ENCODE assay signal across 12 mouse cellular contexts in the genomic region with DNA sequence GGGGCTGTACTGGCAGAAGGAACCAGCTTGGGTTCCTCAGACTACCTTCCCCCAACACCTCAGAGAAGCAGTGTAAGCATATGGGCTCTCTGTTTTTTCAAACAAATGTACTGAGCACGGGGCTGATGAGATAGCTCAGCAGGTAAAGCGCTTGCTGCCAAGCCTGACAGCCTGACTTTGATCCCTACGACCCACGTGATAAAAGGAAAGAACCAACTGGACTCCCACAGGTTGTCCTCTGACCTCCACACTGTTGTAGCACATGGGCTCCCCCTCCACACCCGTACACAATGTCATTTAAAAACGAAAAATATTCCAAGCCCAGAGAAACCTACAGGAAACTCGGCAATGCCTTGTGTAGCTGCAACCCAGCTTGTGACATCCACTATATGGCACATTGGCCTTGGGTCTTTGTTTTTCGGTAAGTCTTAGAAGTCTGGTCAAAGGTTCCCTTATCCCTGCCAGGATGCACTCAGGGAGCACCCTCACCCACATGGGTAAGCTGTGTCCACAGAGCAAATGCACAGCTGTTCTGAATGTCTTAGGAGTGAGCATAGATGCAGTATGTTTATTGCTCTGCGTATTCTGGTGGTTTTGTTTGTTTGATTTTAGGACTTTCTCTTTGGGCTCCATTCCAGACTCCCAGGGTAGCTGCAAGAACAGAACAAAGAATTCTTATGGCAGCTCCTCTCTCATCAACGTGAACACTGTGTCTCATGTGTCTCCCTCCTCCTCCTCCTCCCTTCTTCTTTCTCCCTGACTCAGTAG. TPM values are rescaled to one million over a fixed set of nuclear protein-coding genes. Genes with fewer than 3 reads are reported as not detected.
DNase-seq lines count a peak whose midpoint lies in the region; ATAC-seq and TF ChIP-seq lines count a peak whose summit lies in the region.
"Had no signal": no experiment of that assay in that cellular context is flagged by ENCODE, and none has a peak within 500 bp of the region (broad histone marks: within the 10 kb centered on the region; RNA-seq: fewer than 3 reads in every experiment).

No protein-coding gene starts in this region.

- H3K4me3 ChIP-seq in kidney, embryonic 14.5 days (ENCODE audit: low read length): no peak overlapping the region
- no peak overlapping the region for H3K4me3 ChIP-seq in stomach, embryonic 15.5 days (replicated peaks)
- no peak overlapping the region for H3K4me3 ChIP-seq in stomach, postnatal 0 days (ENCODE audit: low read depth, low read length)
- H3K4me3 ChIP-seq in kidney, adult 2 months (ENCODE audit: insufficient read depth, low read depth, low read length): no peak overlapping the region
- H3K4me3 ChIP-seq: forebrain, embryonic 15.5 days; heart, embryonic 15.5 days had no signal

- no peaks in the 10 kb centered on the region for H3K36me3 ChIP-seq in kidney, embryonic 14.5 days (ENCODE audit: control insufficient read depth, insufficient read depth, low read length)
- H3K36me3 ChIP-seq in stomach, embryonic 15.5 days: no peaks in the 10 kb centered on the region; the same call in 1 of the 2 replicates
- H3K36me3 ChIP-seq in stomach, postnatal 0 days (ENCODE audit: control insufficient read depth, insufficient read depth, low read length): no peaks in the 10 kb centered on the region; the same call in 1 of the 2 replicates
- H3K36me3 ChIP-seq in kidney, adult 2 months (ENCODE audit: control insufficient read depth, insufficient read depth, low read length): no peaks in the 10 kb centered on the region
- H3K36me3 ChIP-seq: forebrain, embryonic 15.5 days; heart, embryonic 15.5 days had no signal

- 36% methylated on average over 10 of the region's 10 CpGs for WGBS in kidney, embryonic 14.5 days
- WGBS in stomach, embryonic 15.5 days: 40% methylated on average over 10 of the region's 10 CpGs
- 39% methylated on average over 10 of the region's 10 CpGs for WGBS in stomach, postnatal 0 days
- 36% methylated on average over 10 of the region's 10 CpGs for WGBS in kidney, adult 2 months

- DNase-seq in kidney, adult 18-20 months: peak; percentile 72
- no peak for DNase-seq in stomach, postnatal 0 days (ENCODE audit: low spot score)
- peak; percentile 86 for DNase-seq in kidney, adult 2 months
- peak; percentile 67 for DNase-seq in yolk sac, embryonic 10.5 days (ENCODE audit: low spot score)
- DNase-seq in embryo, embryonic 11 days: no peak
- DNase-seq in embryo, embryonic 10 days (ENCODE audit: low spot score): no peak
- DNase-seq: thymus, postnatal 25 days had no signal

- no peak for TF ChIP-seq POLR2A in kidney, adult 2 months (IDR thresholded peaks at IDR 0.05; ENCODE audit: low read depth, low read length)

- H3K27me3 ChIP-seq in kidney, embryonic 14.5 days (ENCODE audit: control insufficient read depth, insufficient read depth, low read length): no peaks in the 10 kb centered on the region
- no peaks in the 10 kb centered on the region for H3K27me3 ChIP-seq in stomach, embryonic 15.5 days (replicated peaks)
- no peaks in the 10 kb centered on the region for H3K27me3 ChIP-seq in stomach, postnatal 0 days (ENCODE audit: control insufficient read depth, insufficient read depth, low read length)
- H3K27me3 ChIP-seq in kidney, adult 2 months (replicated peaks; ENCODE audit: control insufficient read depth, insufficient read depth, low read length): no peaks in the 10 kb centered on the region
- H3K27me3 ChIP-seq: forebrain, embryonic 15.5 days; heart, embryonic 15.5 days had no signal

- H3K4me1 ChIP-seq in kidney, embryonic 14.5 days (ENCODE audit: control insufficient read depth, insufficient read depth, low read length): peaks cover 32% of the 10 kb centered on the region
- peaks cover 51% of the 10 kb centered on the region for H3K4me1 ChIP-seq in stomach, embryonic 15.5 days
- H3K4me1 ChIP-seq in stomach, postnatal 0 days (replicated peaks; ENCODE audit: control insufficient read depth, insufficient read depth): peaks cover 4% of the 10 kb centered on the region
- peaks cover 55% of the 10 kb centered on the region for H3K4me1 ChIP-seq in kidney, adult 2 months (ENCODE audit: control insufficient read depth, insufficient read depth, low read length)

- H3K27ac ChIP-seq in kidney, embryonic 14.5 days (ENCODE audit: low read depth, low read length): no peak overlapping the region
- peak overlapping the region; percentile 40; the same call in 1 of the 2 replicates for H3K27ac ChIP-seq in stomach, embryonic 15.5 days
- H3K27ac ChIP-seq in stomach, postnatal 0 days (replicated peaks): no peak overlapping the region
- peak overlapping the region; percentile 10; the same call in 1 of the 2 replicates for H3K27ac ChIP-seq in kidney, adult 2 months (ENCODE audit: insufficient read depth, low read depth, low read length)
- H3K27ac ChIP-seq: forebrain, embryonic 15.5 days; macrophage had no signal

- H3K9me3 ChIP-seq in kidney, embryonic 14.5 days (ENCODE audit: control insufficient read depth, low read length): no peaks in the 10 kb centered on the region
- no peaks in the 10 kb centered on the region for H3K9me3 ChIP-seq in stomach, embryonic 15.5 days
- no peaks in the 10 kb centered on the region for H3K9me3 ChIP-seq in stomach, postnatal 0 days (ENCODE audit: control insufficient read depth, low read length)
- H3K9me3 ChIP-seq: forebrain, embryonic 15.5 days; heart, embryonic 15.5 days had no signal

- TF ChIP-seq CTCF in stomach, postnatal 0 days (IDR thresholded peaks at IDR 0.05; ENCODE audit: low read depth): no peak
- TF ChIP-seq CTCF in kidney, adult 2 months (conservative IDR thresholded peaks at IDR 0.05; ENCODE audit: insufficient read depth, insufficient read length, low read depth, low read length): no peak

- ATAC-seq in kidney, embryonic 14.5 days (ENCODE audit: low FRiP score, low TSS enrichment): no peak
- no peak for ATAC-seq in stomach, embryonic 15.5 days (ENCODE audit: insufficient read depth, low FRiP score, low read depth)
- ATAC-seq in stomach, postnatal 0 days (ENCODE audit: low FRiP score, low TSS enrichment): no peak
- ATAC-seq: forebrain, embryonic 15.5 days had no signal

- no peak overlapping the region for H3K9ac ChIP-seq in kidney, embryonic 14.5 days (ENCODE audit: low read depth, low read length)
- no peak overlapping the region for H3K9ac ChIP-seq in stomach, embryonic 15.5 days
- no peak overlapping the region for H3K9ac ChIP-seq in stomach, postnatal 0 days (ENCODE audit: low read length)
- H3K9ac ChIP-seq: forebrain, embryonic 15.5 days; heart, embryonic 15.5 days had no signal

- TF ChIP-seq EP300 in stomach, postnatal 0 days (optimal IDR thresholded peaks at IDR 0.05): no peak

- H3K4me2 ChIP-seq in kidney, embryonic 14.5 days (replicated peaks; ENCODE audit: low read depth, low read length): no peak overlapping the region
- H3K4me2 ChIP-seq in stomach, embryonic 15.5 days: no peak overlapping the region
- H3K4me2 ChIP-seq in stomach, postnatal 0 days (replicated peaks; ENCODE audit: low read depth): no peak overlapping the region
- H3K4me2 ChIP-seq: forebrain, embryonic 15.5 days; heart, embryonic 15.5 days had no signal

RNA-seq across cellular contexts. Expression of a gene that starts 22.4 kb away (rescaled TPM):
- polyA plus RNA-seq in kidney, embryonic 14.5 days (2014; fragmentation: Nextera tagmentation; extraction: Ambion mirVana): 6.7 and 9.2 TPM in 2 replicates
- polyA plus RNA-seq in stomach, embryonic 15.5 days (2015; fragmentation: Nextera tagmentation; extraction: Ambion mirVana): 10.5 TPM in 2 replicates
- polyA plus RNA-seq in stomach, postnatal 0 days (2015; fragmentation: Nextera tagmentation; extraction: Ambion mirVana): 2.9 and 3.0 TPM in 2 replicates
- 11.6 and 15.4 TPM in 2 replicates for polyA plus RNA-seq in kidney, adult 2 months (2012; rRNA removed)

Comparison
In these comparisons a context has a peak if more than half of its experiments do, and no peak if none do; other contexts are left out.
1. H3K27ac ChIP-seq: peak in stomach, embryonic 15.5 days (single experiment) and kidney, adult 2 months (single experiment); none in kidney, embryonic 14.5 days (single experiment) and stomach, postnatal 0 days (single experiment).
2. DNase-seq: peak in kidney, adult 18-20 months (single experiment), kidney, adult 2 months (single experiment) and yolk sac, embryonic 10.5 days (single experiment); none in stomach, postnatal 0 days (single experiment), embryo, embryonic 11 days (single experiment) and embryo, embryonic 10 days (single experiment).